Mouse (Mus musculus) limb, embryonic 15.5 days (tissue): ENCODE data around the gene Slco2a1. TPM values are rescaled to one million over a fixed set of nuclear protein-coding genes. Genes with fewer than 3 reads are reported as not detected.

Experiments used
- ATAC-seq: fragments of 200-750 bp; cut with Nextera tagmentation; 2 replicates; pipeline ENCODE4 v1.8.0; 2017; ENCODE audit warnings: low read depth, moderate TSS enrichment; ENCODE audit not compliant: insufficient number of reproducible peaks, low FRiP score, low TSS enrichment
- H3K27ac ChIP-seq: fragments of 300-500 bp; sonication (generic); 2 replicates; pipeline ENCODE4 v1.5.1; 2015; ENCODE audit warnings: moderate library complexity, mild to moderate bottlenecking, inconsistent platforms
- H3K27me3 ChIP-seq: fragments of 300-500 bp; sonication (generic); 2 replicates; pipeline ENCODE4 v1.6.1; 2015; ENCODE audit warnings: inconsistent platforms
- H3K36me3 ChIP-seq: fragments of 300-500 bp; sonication (generic); 2 replicates; pipeline ENCODE4 v1.6.1; 2015; ENCODE audit warnings: inconsistent platforms
- H3K4me1 ChIP-seq: fragments of 300-500 bp; sonication (generic); 2 replicates; pipeline ENCODE4 v1.6.1; 2015; ENCODE audit warnings: inconsistent platforms
- H3K4me2 ChIP-seq: fragments of 300-500 bp; sonication (generic); 2 replicates; pipeline ENCODE4 v1.6.1; 2015; ENCODE audit warnings: mild to moderate bottlenecking, inconsistent platforms
- H3K4me3 ChIP-seq: fragments of 300-500 bp; sonication (generic); 2 replicates; pipeline ENCODE4 v1.5.1; 2015; ENCODE audit warnings: mild to moderate bottlenecking, inconsistent platforms
- H3K9ac ChIP-seq: fragments of 300-500 bp; sonication (generic); 2 replicates; pipeline ENCODE4 v1.6.1; 2015; ENCODE audit warnings: inconsistent platforms
- H3K9me3 ChIP-seq: fragments of 300-500 bp; sonication (generic); 2 replicates; pipeline ENCODE4 v1.6.1; 2016; ENCODE audit warnings: inconsistent platforms
- WGBS: fragments of 180-500 bp; shearing (Covaris S2); methylation state at CpG from one replicate; pipeline ENCODE4 v1.1.7; 2015; 5-methylcytosine and 5-hydroxymethylcytosine counted together
- polyA plus RNA-seq: library from polyadenylated mRNA; unstranded; fragments of >200 nt; fragmentation: Nextera tagmentation; extraction: Ambion mirVana; gene quantifications from 2 replicates; pipeline ENCODE4 v1.2.1, GENCODE M21; 2015

Gene Slco2a1
- 6.2 and 7.1 TPM in 2 replicates for polyA plus RNA-seq

GRCm38 (mm10) chr9:102988462-102988861, at the start of gene Slco2a1:
TSS of gene Slco2a1 (plus strand) at chr9:102988712.
- Histone ChIP-seq H3K9ac (no peak within 1 kb of the TSS), H3K36me3 (no peaks in the 10 kb centered on the region), H3K27ac (no peak within 1 kb of the TSS), H3K27me3 (no peaks in the 10 kb centered on the region), H3K4me2 (no peak within 1 kb of the TSS), H3K4me3 (no peak within 1 kb of the TSS), H3K4me1 (no peaks in the 10 kb centered on the region), H3K9me3 (no peaks in the 10 kb centered on the region)
- ATAC-seq: no peak
- WGBS: 82% methylated on average over 8 of the region's 8 CpGs

- H3K27ac ChIP-seq: no peak overlapping the region
- no peaks in the 10 kb centered on the region for H3K4me1 ChIP-seq
- no peaks in the 10 kb centered on the region for H3K9me3 ChIP-seq
- WGBS: 60% methylated on average over 4 of the region's 4 CpGs
- no peak overlapping the region for H3K4me2 ChIP-seq
- H3K9ac ChIP-seq: no peak overlapping the region
- no peaks in the 10 kb centered on the region for H3K36me3 ChIP-seq
- H3K27me3 ChIP-seq: no peaks in the 10 kb centered on the region
- ATAC-seq: no peak
- no peak overlapping the region for H3K4me3 ChIP-seq
Observed at GRCm38 (mm10) chr9:102942221-102942620, 46.3 kb upstream of the Slco2a1 start.

GRCm38 (mm10) chr9:102944891-102945290, 43.6 kb upstream of the Slco2a1 start:
- WGBS: 95% methylated on average over 9 of the region's 9 CpGs
- Histone ChIP-seq H3K9me3 (no peaks in the 10 kb centered on the region), H3K36me3 (no peaks in the 10 kb centered on the region), H3K27ac (no peak overlapping the region), H3K4me3 (no peak overlapping the region), H3K9ac (no peak overlapping the region), H3K4me2 (no peak overlapping the region), H3K4me1 (no peaks in the 10 kb centered on the region), H3K27me3 (no peaks in the 10 kb centered on the region)
- ATAC-seq: no peak

- WGBS: 80% methylated on average over 12 of the region's 12 CpGs
- H3K4me2 ChIP-seq: no peak overlapping the region
- no peak for ATAC-seq
- H3K9me3 ChIP-seq: no peaks in the 10 kb centered on the region
- no peaks in the 10 kb centered on the region for H3K36me3 ChIP-seq
- no peak overlapping the region for H3K27ac ChIP-seq
- no peaks in the 10 kb centered on the region; the same call in 1 of the 2 replicates for H3K4me1 ChIP-seq
- no peaks in the 10 kb centered on the region for H3K27me3 ChIP-seq
- no peak overlapping the region for H3K9ac ChIP-seq
- H3K4me3 ChIP-seq: no peak overlapping the region
Observed at GRCm38 (mm10) chr9:102946469-102947015, 42.0 kb upstream of the Slco2a1 start.

- no peaks in the 10 kb centered on the region for H3K9me3 ChIP-seq
- H3K4me1 ChIP-seq: no peaks in the 10 kb centered on the region; the same call in 1 of the 2 replicates
- 78% methylated on average over 5 of the region's 5 CpGs for WGBS
- H3K4me2 ChIP-seq: no peak overlapping the region
- no peak overlapping the region for H3K4me3 ChIP-seq
- no peak overlapping the region for H3K27ac ChIP-seq
- H3K9ac ChIP-seq: no peak overlapping the region
- H3K36me3 ChIP-seq: no peaks in the 10 kb centered on the region
- H3K27me3 ChIP-seq: no peaks in the 10 kb centered on the region
- no peak for ATAC-seq
Observed at GRCm38 (mm10) chr9:102948706-102949105, 39.8 kb upstream of the Slco2a1 start.

- WGBS: 86% methylated on average over 9 of the region's 9 CpGs
- no peak for ATAC-seq
- no peaks in the 10 kb centered on the region for H3K9me3 ChIP-seq
Observed at GRCm38 (mm10) chr9:102951091-102951994, 37.2 kb upstream of the Slco2a1 start.

GRCm38 (mm10) chr9:102955866-102956265, 32.6 kb upstream of the Slco2a1 start:
- ATAC-seq: no peak
- no peaks in the 10 kb centered on the region for H3K36me3 ChIP-seq
- no peak overlapping the region for H3K4me2 ChIP-seq
- WGBS: 77% methylated on average over 3 of the region's 3 CpGs
- no peaks in the 10 kb centered on the region for H3K9me3 ChIP-seq
- no peak overlapping the region for H3K4me3 ChIP-seq
- no peak overlapping the region for H3K9ac ChIP-seq
- no peaks in the 10 kb centered on the region for H3K27me3 ChIP-seq
- H3K4me1 ChIP-seq: no peaks in the 10 kb centered on the region; the same call in 1 of the 2 replicates
- H3K27ac ChIP-seq: no peak overlapping the region

More at GRCm38 (mm10) chr9:102951091-102951994, 37.2 kb upstream of the Slco2a1 start:
- Histone ChIP-seq H3K27ac (no peak overlapping the region), H3K9ac (no peak overlapping the region), H3K27me3 (no peaks in the 10 kb centered on the region), H3K36me3 (no peaks in the 10 kb centered on the region), H3K4me2 (no peak overlapping the region), H3K4me1 (no peaks in the 10 kb centered on the region; the same call in 1 of the 2 replicates), H3K4me3 (no peak overlapping the region)

- no peak overlapping the region for H3K27ac ChIP-seq
- H3K9me3 ChIP-seq: no peaks in the 10 kb centered on the region
- H3K9ac ChIP-seq: no peak overlapping the region
- ATAC-seq: no peak
- no peaks in the 10 kb centered on the region for H3K36me3 ChIP-seq
- 77% methylated on average over 6 of the region's 6 CpGs for WGBS
- H3K4me1 ChIP-seq: peaks cover 6% of the 10 kb centered on the region; the same call in 1 of the 2 replicates
- no peak overlapping the region for H3K4me2 ChIP-seq
- H3K4me3 ChIP-seq: no peak overlapping the region
- no peaks in the 10 kb centered on the region for H3K27me3 ChIP-seq
Observed at GRCm38 (mm10) chr9:102958703-102959102, 29.8 kb upstream of the Slco2a1 start.

GRCm38 (mm10) chr9:102961356-102962092, 27.0 kb upstream of the Slco2a1 start:
- Histone ChIP-seq H3K4me3 (no peak overlapping the region), H3K9me3 (no peaks in the 10 kb centered on the region), H3K36me3 (no peaks in the 10 kb centered on the region), H3K4me1 (peaks cover 6% of the 10 kb centered on the region; the same call in 1 of the 2 replicates), H3K27me3 (no peaks in the 10 kb centered on the region), H3K9ac (no peak overlapping the region), H3K4me2 (no peak overlapping the region), H3K27ac (no peak overlapping the region)
- WGBS: 34% methylated on average over 8 of the region's 8 CpGs
- ATAC-seq: no peak

GRCm38 (mm10) chr9:102962093-102962788, 26.3 kb upstream of the Slco2a1 start:
- H3K36me3 ChIP-seq: no peaks in the 10 kb centered on the region
- no peak overlapping the region for H3K9ac ChIP-seq
- no peaks in the 10 kb centered on the region for H3K9me3 ChIP-seq
- no peaks in the 10 kb centered on the region for H3K27me3 ChIP-seq
- ATAC-seq: no peak
- H3K4me1 ChIP-seq: peaks cover 6% of the 10 kb centered on the region; the same call in 1 of the 2 replicates
- no peak overlapping the region for H3K4me2 ChIP-seq
- 73% methylated on average over 10 of the region's 10 CpGs for WGBS
- H3K27ac ChIP-seq: no peak overlapping the region
- no peak overlapping the region for H3K4me3 ChIP-seq

GRCm38 (mm10) chr9:102963321-102963720, 25.2 kb upstream of the Slco2a1 start:
- no peak overlapping the region for H3K4me2 ChIP-seq
- WGBS: 39% methylated on average over 7 of the region's 7 CpGs
- H3K4me3 ChIP-seq: no peak overlapping the region
- no peaks in the 10 kb centered on the region for H3K27me3 ChIP-seq
- no peak for ATAC-seq
- H3K27ac ChIP-seq: no peak overlapping the region
- H3K36me3 ChIP-seq: no peaks in the 10 kb centered on the region
- H3K9me3 ChIP-seq: no peaks in the 10 kb centered on the region
- H3K9ac ChIP-seq: no peak overlapping the region
- H3K4me1 ChIP-seq: peaks cover 6% of the 10 kb centered on the region; the same call in 1 of the 2 replicates
